Mouse (Mus musculus) adrenal gland, adult 10 weeks (tissue): ENCODE data around the gene Olfr1133. TPM values are rescaled to one million over a fixed set of nuclear protein-coding genes. Genes with fewer than 3 reads are reported as not detected.

ENCODE experiments used
- polyA plus RNA-seq: library from polyadenylated mRNA; stranded (reverse); fragments of 350-450 nt; fragmentation: Illumina TruSeq; extraction: RNeasy Lipid Tissue Mini Kit (QIAGEN cat#74804); gene quantifications from one replicate; pipeline ENCODE4 v1.2.3, GENCODE M21; 2014; ENCODE audit warnings: low read depth, low replicate concordance

Gene Olfr1133
- polyA plus RNA-seq, result not detected

DNA sequence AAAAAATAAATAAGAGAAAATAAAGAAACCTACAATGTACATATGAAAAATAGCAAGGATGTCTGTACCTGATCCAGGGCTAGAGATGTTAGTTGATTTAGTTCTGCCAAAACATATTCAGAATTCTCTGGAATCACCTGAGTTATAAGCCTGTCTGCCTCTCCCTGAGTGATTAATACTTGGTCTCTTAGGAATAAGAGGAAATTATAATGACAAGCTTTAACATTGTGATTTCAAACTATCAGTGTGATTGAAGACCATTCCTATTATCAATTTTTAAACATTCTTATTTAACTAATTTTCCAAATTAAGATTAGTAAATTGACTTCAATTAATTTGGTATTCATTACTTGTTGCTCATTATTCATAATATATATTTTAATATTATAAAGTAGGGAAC lies at the start of gene Olfr1133:
TSS of gene Olfr1133 (minus strand) at position 101 of the 400 bp plus-strand sequence.

DNA sequence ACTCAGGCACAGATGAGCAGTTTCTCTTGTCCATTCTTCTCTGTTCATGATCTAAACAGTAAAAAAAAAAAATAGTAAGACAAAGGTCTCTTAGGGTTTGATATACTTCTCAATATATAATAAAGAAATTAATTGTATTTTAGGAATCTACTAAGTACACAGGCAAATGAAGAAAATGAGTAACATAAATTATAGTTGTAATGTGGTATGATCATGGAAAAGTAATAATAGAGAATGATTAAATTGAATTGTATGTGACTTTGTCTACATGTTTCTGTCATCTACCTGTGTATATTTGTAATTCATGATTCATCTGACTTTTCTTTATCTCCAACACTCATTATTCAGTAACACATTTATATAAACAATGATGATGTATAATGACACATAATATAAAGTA lies 46.7 kb upstream of the Olfr1133 start, which contains the start of gene Olfr1136:
TSS of gene Olfr1136 (minus strand) at position 101 of the 400 bp plus-strand sequence.

DNA sequence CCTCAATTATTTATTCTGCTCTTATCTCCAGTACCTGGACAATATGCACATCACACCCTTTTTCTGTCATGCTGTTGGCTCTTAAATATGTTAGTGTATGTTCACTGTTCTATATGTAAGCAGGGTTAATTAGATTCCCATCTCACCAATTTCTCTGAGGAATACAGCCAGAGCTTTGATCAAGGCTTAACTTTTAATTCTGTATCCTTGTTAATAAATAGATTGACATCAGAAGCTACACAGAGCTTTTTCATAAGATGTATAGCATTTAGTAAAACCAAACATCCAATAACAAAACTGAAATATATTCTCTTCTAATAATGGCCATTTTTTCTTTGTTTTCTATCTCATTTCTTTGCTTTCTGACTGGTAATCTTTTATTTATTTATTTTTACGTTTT lies 26.4 kb upstream of the Olfr1133 start, which contains the start of gene Olfr1135:
TSS of gene Olfr1135 (minus strand) at position 101 of the 400 bp plus-strand sequence.

DNA sequence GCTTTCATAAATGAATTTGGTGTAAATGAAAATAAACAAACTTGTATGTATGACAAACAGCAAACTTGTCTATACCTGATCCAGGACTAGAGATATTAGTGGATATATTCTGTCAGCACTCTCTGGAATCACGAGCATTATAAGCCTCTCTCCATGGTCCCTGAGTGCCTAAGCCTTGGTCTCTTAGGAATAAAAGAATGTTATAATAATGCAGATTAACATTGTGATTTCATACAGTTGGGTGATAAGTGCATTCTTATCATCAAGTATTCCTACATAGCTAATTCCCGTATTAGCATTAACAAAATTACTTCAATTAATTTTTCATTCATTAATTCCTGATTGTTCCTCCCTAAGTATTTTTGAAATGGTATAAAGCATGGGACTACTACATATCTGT lies 11.2 kb upstream of the Olfr1133 start, which contains the start of gene Olfr1134:
TSS of gene Olfr1134 (minus strand) at position 101 of the 400 bp plus-strand sequence.

DNA sequence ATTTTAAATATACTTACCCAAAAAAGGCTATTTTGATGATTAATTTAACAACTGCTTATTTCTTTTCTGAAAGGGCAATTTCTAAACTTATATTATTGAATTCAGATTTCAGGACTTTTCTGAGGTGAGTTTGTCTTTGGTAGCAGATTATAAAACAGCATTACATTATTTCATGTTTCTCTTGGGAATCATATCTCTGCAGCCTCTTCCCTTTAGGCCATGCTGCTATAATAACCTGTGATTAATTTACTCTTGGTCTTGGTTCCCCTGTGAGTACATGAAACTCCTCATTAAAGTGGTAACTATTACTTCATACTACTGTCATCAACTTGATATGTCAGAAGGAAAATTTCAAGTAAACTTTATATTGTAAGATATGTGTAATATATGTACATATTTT lies 9.7 kb downstream of the Olfr1133 start, which contains the start of gene Olfr1132:
TSS of gene Olfr1132 (minus strand) at position 101 of the 400 bp plus-strand sequence.

DNA sequence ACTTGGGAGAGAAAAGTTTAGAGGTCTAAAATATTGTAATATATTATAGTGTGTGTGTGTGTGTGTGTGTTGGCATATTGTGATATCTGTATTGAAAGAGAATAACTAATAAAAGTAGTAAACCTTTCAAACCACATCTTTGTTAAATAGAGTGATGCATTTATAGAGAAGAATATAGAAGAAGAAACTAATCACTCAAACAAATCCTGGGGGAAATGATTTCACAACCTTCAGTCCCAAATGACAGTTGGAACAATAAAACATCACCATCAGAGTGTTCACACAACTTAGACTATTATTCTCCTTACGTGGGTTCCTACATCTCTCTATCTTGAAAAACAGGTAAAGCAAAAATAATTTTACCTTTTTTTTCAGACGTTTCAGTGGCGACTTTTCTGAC lies 20.4 kb downstream of the Olfr1133 start, which contains the start of gene Olfr1131:
TSS of gene Olfr1131 (plus strand) at position 301 of the 400 bp plus-strand sequence.

DNA sequence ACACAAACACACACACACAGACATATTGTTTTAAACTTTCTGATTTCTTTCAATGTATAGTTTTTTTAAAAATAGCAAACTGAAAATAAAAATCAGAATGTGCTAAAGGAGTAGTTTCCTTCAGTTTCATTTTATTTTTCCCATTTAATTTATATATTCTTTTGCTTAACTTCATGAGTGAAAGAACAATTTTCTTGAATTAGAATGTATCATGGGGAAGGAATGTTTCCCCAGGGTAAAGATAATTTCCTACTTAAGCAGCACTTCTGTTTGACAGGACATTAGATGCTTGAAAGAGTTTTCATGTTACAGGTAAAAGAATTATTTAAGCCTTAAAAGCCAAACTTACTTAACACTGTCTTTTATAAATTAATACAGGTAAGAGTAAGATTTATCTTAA lies 41.3 kb downstream of the Olfr1133 start, which contains the start of gene Olfr1130:
TSS of gene Olfr1130 (plus strand) at position 301 of the 400 bp plus-strand sequence.

Other genes starting within 250 kb of the Olfr1133 start
- gene Olfr1123, start 230.7 kb downstream of the Olfr1133 start, polyA plus RNA-seq, result not detected
- not detected for gene Olfr1124, start 217.1 kb downstream of the Olfr1133 start, polyA plus RNA-seq
- not detected for gene Olfr1126, start 193.4 kb downstream of the Olfr1133 start, polyA plus RNA-seq
- not detected for gene Pramel7, start 150.3 kb downstream of the Olfr1133 start, polyA plus RNA-seq
- not detected for gene Pramel6, start 140.8 kb downstream of the Olfr1133 start, polyA plus RNA-seq
- gene Olfr153, start 115.6 kb downstream of the Olfr1133 start, polyA plus RNA-seq, result not detected
- gene Olfr1128, start 101.8 kb downstream of the Olfr1133 start, polyA plus RNA-seq, result not detected
- gene Olfr1129, start 73.5 kb downstream of the Olfr1133 start, polyA plus RNA-seq, result not detected
- not detected for gene Olfr1130, start 41.2 kb downstream of the Olfr1133 start, polyA plus RNA-seq
- gene Olfr1131, start 20.3 kb downstream of the Olfr1133 start, polyA plus RNA-seq, result not detected
- gene Olfr1132, start 9.8 kb downstream of the Olfr1133 start, polyA plus RNA-seq, result not detected
- gene Olfr1134, start 11.1 kb upstream of the Olfr1133 start, polyA plus RNA-seq, result not detected
- gene Olfr1135, start 26.3 kb upstream of the Olfr1133 start, polyA plus RNA-seq, result not detected
- not detected for gene Olfr1136, start 46.6 kb upstream of the Olfr1133 start, polyA plus RNA-seq
- gene Olfr1137, start 65.8 kb upstream of the Olfr1133 start, polyA plus RNA-seq, result not detected
- gene Olfr1138, start 92.6 kb upstream of the Olfr1133 start, polyA plus RNA-seq, result not detected
- not detected for gene Olfr1140, start 96.4 kb upstream of the Olfr1133 start, polyA plus RNA-seq
- not detected for gene Olfr1141, start 106.6 kb upstream of the Olfr1133 start, polyA plus RNA-seq
- gene Olfr152, start 132.1 kb upstream of the Olfr1133 start, polyA plus RNA-seq, result not detected
- not detected for gene Olfr1143, start 153.2 kb upstream of the Olfr1133 start, polyA plus RNA-seq
- gene Olfr1145, start 162.4 kb upstream of the Olfr1133 start, polyA plus RNA-seq, result not detected
- gene Olfr1148, start 183.2 kb upstream of the Olfr1133 start, polyA plus RNA-seq, result not detected
- gene Olfr1150-ps1, start 196.6 kb upstream of the Olfr1133 start, polyA plus RNA-seq, result not detected
- gene Olfr1151, start 208.5 kb upstream of the Olfr1133 start, polyA plus RNA-seq, result not detected
- gene Olfr1152, start 219.1 kb upstream of the Olfr1133 start, polyA plus RNA-seq, result not detected
- not detected for gene Olfr1153, start 247.6 kb upstream of the Olfr1133 start, polyA plus RNA-seq